Mouse (Mus musculus): ENCODE measurements around the gene Ewsr1.
"Not testable (repeated sequence)": the region's sequence is repeated elsewhere in the genome, so short reads cannot be mapped to it uniquely, and the experiment has no call there.

Gene Ewsr1

GRCm38 (mm10) chr11:5095877-5096276 is 3.2 kb downstream of the Ewsr1 start:
- DNase-seq, result no peak

DNA sequence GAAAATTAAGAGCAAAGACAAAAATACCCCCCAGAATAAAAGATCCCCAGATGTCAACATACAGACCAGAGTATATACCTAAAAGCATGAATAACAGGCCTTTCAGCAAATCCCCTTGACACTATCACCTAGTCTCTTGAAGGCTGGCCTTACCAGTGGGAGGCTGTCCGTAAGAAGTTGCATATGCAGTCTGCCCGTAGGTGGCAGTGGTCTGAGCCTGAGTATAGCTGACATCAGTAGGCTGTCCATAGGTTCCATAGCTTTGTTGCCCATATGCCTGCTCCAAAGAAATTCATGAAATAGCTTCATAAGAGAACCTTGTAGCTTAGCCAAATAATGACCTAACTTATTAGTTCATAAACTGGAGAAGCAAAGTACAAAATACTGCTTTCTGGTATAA is 7.4 kb downstream of the Ewsr1 start:
- DNase-seq, result peak; percentile 30

GRCm38 (mm10) chr11:5089147-5089546 is 9.9 kb downstream of the Ewsr1 start:
- no peak for DNase-seq

GRCm38 (mm10) chr11:5076843-5077242 is 22.2 kb downstream of the Ewsr1 start:
- DNase-seq, result not testable (repeated sequence)

DNA sequence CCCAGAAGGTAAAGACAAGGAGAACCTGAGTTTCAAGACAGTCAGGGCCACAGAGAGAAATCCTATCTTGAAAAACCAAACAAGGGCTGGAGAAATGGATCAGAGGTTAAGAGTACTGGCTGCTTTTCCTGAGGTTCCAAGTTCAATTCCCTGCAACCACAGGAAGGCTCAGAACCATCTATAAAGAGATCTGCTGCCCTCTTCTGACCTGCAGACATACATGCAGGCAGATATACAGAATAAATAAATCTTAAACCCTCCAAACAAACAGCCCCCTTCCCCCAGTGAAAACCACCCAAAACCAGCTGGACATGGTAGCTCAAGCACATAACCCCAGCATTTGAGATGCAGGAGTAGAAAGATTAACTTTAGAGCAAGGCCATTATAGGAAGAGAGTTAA is 23.3 kb downstream of the Ewsr1 start:
- no peak for DNase-seq

DNA sequence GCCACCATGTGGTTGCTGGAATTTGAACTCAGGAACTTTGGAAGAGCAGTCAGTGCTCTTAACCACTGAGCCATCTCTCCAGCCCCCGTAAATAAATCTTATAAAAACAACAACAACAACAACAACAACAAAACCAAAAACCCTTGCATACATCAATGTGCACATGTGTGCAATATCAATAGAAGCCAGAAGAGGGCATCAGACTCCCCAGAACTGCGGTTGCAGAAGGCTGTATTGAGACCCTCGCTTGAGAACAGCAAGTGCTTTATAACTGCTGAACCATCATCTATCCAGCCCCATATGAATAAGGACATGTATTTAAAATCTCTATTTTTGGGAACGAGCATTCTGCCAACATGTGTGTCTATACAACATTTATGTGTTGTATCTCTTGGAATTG is 24.2 kb downstream of the Ewsr1 start:
- peak; percentile 59 for DNase-seq

GRCm38 (mm10) chr11:5068126-5068971 is 30.7 kb downstream of the Ewsr1 start:
- DNase-seq, result peak; percentile 77

GRCm38 (mm10) chr11:5067063-5067462 is 32.0 kb downstream of the Ewsr1 start:
- DNase-seq, result no peak

GRCm38 (mm10) chr11:5065056-5065821 is 33.8 kb downstream of the Ewsr1 start, which contains the start of gene Gas2l1:
Gas2l1 (minus strand) TSS chr11:5065327.
- peak; percentile 95 for DNase-seq

DNA sequence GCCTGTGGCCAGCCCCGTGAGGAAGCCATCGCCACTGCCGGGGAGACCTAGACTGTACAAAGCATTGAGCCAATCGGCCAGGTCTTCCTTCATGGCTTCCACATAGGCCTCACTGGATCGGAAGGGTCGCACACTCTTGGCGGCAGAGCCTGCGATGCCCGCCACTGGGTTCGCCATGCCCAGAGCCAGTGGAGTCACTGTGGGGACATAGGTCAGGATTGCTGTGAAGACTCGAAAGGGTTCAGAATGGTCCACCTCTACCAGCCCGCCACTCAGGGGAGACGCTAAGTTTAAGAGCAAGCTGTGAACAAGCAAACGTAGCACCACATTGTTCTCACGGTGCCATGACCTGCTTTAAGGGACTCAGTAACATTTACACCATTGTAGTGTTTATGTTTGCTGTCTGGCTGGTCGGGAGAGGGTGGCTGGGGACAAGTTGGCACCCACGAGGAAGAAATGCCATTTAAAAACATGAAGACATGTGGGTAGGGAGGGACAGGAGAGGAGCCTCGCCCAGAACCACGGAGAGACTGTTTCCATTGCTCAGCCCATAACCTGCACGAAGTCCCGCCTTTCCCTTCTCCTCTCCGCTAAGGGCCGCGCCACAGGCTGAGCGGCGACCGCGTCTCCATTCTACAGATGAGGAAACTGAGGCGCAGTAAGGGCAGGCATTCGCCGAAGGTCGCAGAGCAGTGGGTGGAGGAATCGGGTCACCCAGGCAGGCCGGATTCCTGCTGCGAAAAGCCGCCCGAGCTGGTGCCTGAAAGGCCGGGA is 34.6 kb downstream of the Ewsr1 start:
- DNase-seq, result peak; percentile 38

GRCm38 (mm10) chr11:5063561-5064281 is 35.3 kb downstream of the Ewsr1 start:
- no peak for DNase-seq

DNA sequence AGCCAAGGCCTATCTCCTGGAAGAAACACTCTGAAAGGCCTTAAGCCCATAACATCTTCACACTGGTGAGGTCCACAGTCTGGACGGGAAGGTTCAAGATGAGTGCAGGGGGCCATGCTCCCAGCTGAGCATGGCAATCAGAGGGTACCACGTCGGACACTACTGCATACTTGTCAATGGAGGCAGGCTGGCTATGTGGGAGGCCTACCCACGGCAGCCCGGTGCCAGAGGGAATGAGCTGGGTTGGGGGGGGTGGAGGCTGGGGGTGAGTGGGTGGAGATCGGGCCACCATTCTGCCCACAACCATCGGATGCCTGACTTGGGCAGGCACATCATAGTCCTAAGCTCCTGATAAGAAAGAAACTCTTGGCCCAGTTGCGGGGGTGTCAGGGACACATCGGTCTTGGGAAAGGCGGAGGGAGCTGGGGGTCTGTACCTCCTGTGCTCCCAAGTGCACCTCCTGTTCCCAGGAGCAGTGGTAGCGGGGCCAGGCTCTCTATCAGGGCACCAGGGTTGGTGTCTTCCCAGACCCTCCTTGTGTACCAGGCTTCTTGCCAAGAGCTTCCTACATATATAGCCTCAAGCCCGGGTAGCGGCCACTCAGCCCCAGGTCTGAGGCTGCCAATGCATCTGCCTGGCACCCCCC is 36.1 kb downstream of the Ewsr1 start:
- DNase-seq, result no peak

- no peak for DNase-seq
Measured at GRCm38 (mm10) chr11:5062326-5062725, 36.7 kb downstream of the Ewsr1 start.

DNA sequence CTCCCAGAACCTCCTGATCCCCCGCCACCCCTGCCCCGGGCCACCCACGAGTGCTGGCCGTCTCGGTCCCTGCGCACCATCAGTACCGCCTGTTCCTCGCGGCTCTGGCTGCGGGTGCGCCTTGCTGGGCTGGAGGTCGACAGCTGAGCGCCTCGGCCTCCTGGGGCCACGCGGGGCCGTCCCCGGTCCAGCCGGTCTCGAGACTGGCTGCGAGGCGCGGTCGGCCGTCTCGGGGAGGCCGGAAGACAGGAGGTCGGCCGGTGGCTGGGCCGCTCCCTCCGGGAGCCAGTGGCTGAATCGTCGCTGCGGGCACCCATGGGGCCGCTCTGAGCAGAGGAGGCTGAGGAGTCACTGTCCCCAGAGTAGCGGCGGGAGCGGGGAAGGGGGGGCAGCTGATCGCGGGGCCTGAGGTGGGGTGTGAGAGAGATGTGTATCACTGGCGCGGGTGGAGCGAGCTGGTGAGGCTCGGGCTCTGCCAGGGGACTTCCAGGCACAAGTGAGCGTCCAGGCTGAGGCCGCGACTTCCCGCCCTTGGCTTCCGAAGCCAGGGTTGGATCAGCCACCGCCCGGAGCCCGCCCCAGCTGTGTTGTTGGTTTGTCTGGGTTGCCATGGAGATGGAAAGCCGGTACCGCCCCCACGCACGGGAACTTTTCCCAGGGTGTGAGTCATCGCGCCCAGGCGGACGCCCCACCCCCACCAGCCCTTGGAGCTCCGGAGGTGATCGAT is 37.5 kb downstream of the Ewsr1 start:
- DNase-seq, result peak; percentile 98

- no peak for DNase-seq
Measured at GRCm38 (mm10) chr11:5060756-5061412, 38.2 kb downstream of the Ewsr1 start.

GRCm38 (mm10) chr11:5059704-5060156 is 39.3 kb downstream of the Ewsr1 start:
- DNase-seq, result peak; percentile 49

GRCm38 (mm10) chr11:5059230-5059629 is 39.8 kb downstream of the Ewsr1 start:
- no peak for DNase-seq

GRCm38 (mm10) chr11:5058783-5059182 is 40.3 kb downstream of the Ewsr1 start:
- no peak for DNase-seq

- DNase-seq, result peak; percentile 59
Measured at GRCm38 (mm10) chr11:5057856-5058641, 41.0 kb downstream of the Ewsr1 start, which contains the start of gene Rasl10a. Rasl10a (plus strand) TSS chr11:5058128.

- DNase-seq, result no peak
Measured at GRCm38 (mm10) chr11:5057541-5057855, 41.6 kb downstream of the Ewsr1 start.
